Mouse (Mus musculus) testis, postnatal 14 days (tissue): Measurements from ENCODE around the gene Cadm2.

Experiments used
- DNase-seq: peaks from one replicate; pipeline ENCODE4 v3.0.0; 2021; ENCODE audit warnings: low spot score

Gene Cadm2

GRCm38 (mm10) chr16:67620826-67621505 lies at the start of gene Cadm2:
Gene Cadm2, minus strand, starts transcription at chr16:67620908.
- DNase-seq: peak; percentile 94

- DNase-seq: no peak
Measured at GRCm38 (mm10) chr16:67646930-67647329, 26.2 kb upstream of the Cadm2 start.

- DNase-seq: no peak
Measured at GRCm38 (mm10) chr16:67643651-67644050, 22.9 kb upstream of the Cadm2 start.

GRCm38 (mm10) chr16:67619906-67620781 lies 564 bp downstream of the Cadm2 start:
- DNase-seq: peak; percentile 30

GRCm38 (mm10) chr16:67619416-67619815 lies 1.3 kb downstream of the Cadm2 start:
- no peak for DNase-seq

GRCm38 (mm10) chr16:67618817-67619216 lies 1.9 kb downstream of the Cadm2 start:
- DNase-seq: no peak

- no peak for DNase-seq
Measured at GRCm38 (mm10) chr16:67617811-67618210, 2.9 kb downstream of the Cadm2 start.

- no peak for DNase-seq
Measured at GRCm38 (mm10) chr16:67617256-67617655, 3.5 kb downstream of the Cadm2 start.

GRCm38 (mm10) chr16:67613876-67614275 lies 6.8 kb downstream of the Cadm2 start:
- no peak for DNase-seq

- no peak for DNase-seq
Measured at GRCm38 (mm10) chr16:67610904-67611681, 9.6 kb downstream of the Cadm2 start.

- DNase-seq: no peak
Measured at GRCm38 (mm10) chr16:67609116-67609515, 11.6 kb downstream of the Cadm2 start.

- DNase-seq: no peak
Measured at GRCm38 (mm10) chr16:67608499-67608898, 12.2 kb downstream of the Cadm2 start.

GRCm38 (mm10) chr16:67605661-67606060 lies 15.0 kb downstream of the Cadm2 start:
- no peak for DNase-seq

- DNase-seq: no peak
Measured at GRCm38 (mm10) chr16:67599981-67600380, 20.7 kb downstream of the Cadm2 start.

GRCm38 (mm10) chr16:67598841-67599240 lies 21.9 kb downstream of the Cadm2 start:
- DNase-seq: no peak

GRCm38 (mm10) chr16:67591015-67591414 lies 29.7 kb downstream of the Cadm2 start:
- DNase-seq: no peak

- DNase-seq: no peak
Measured at GRCm38 (mm10) chr16:67578842-67579517, 41.7 kb downstream of the Cadm2 start.

GRCm38 (mm10) chr16:67575557-67575956 lies 45.2 kb downstream of the Cadm2 start:
- no peak for DNase-seq

GRCm38 (mm10) chr16:67526992-67527391 lies 93.7 kb downstream of the Cadm2 start:
- DNase-seq: no peak

GRCm38 (mm10) chr16:67524878-67525277 lies 95.8 kb downstream of the Cadm2 start:
- DNase-seq: no peak

- DNase-seq: no peak
Measured at GRCm38 (mm10) chr16:67518311-67518710, 102.4 kb downstream of the Cadm2 start.

GRCm38 (mm10) chr16:67515549-67515948 lies 105.2 kb downstream of the Cadm2 start:
- no peak for DNase-seq
